Mouse (Mus musculus) spleen, postnatal 10 days (tissue): ENCODE measurements around the gene Gng3.

Source experiments
- DNase-seq, 2 experiments: peaks; one replicate each; pipeline ENCODE4 v3.0.0; 2021 to 2022; ENCODE audit warnings: low spot score in 2 of 2

The Gng3 gene

GRCm38 (mm10) chr19:8806810-8807209 lies 32.2 kb downstream of the Gng3 start:
- no peak for DNase-seq

- DNase-seq: no peak
These were observed 34.9 kb downstream of the Gng3 start for GRCm38 (mm10) chr19:8803879-8804660.

- DNase-seq: no peak
These were observed 35.7 kb downstream of the Gng3 start for GRCm38 (mm10) chr19:8803204-8803780.

GRCm38 (mm10) chr19:8802130-8802821 lies 36.7 kb downstream of the Gng3 start, which contains the start of gene Zbtb3:
Zbtb3 (plus strand) TSS chr19:8802555.
- peak; percentile 81 to 94 for DNase-seq

- DNase-seq: no peak
These were observed 40.1 kb downstream of the Gng3 start for GRCm38 (mm10) chr19:8798947-8799315.

GRCm38 (mm10) chr19:8798264-8798946 lies 40.6 kb downstream of the Gng3 start, which contains the start of gene Polr2g:
Polr2g (minus strand) TSS chr19:8798577.
- peak; percentile 76 to 89 for DNase-seq

- DNase-seq: no peak
These were observed 48.8 kb downstream of the Gng3 start for GRCm38 (mm10) chr19:8790171-8790570.

- DNase-seq: no peak
These were observed 49.8 kb downstream of the Gng3 start for GRCm38 (mm10) chr19:8789171-8789570.

GRCm38 (mm10) chr19:8788521-8788920 lies 50.5 kb downstream of the Gng3 start:
- DNase-seq: no peak
